Mouse (Mus musculus) embryonic fibroblast, embryonic 13.5 days (primary cell): Measurements from ENCODE around the gene E130114P18Rik. TPM values are rescaled to one million over a fixed set of nuclear protein-coding genes. Genes with fewer than 3 reads are reported as not detected.
A peak's percentile ranks its signal among the peaks of the same experiment; 100 is the strongest.

Experiments used
- H3K27ac ChIP-seq: 2 replicates; pipeline ENCODE4 v1.5.1; 2012; ENCODE audit warnings: low read length, control low read depth, inconsistent platforms; ENCODE audit not compliant: insufficient read depth
- H3K4me1 ChIP-seq: 2 replicates; pipeline ENCODE4 v1.6.1; 2011; ENCODE audit warnings: low read length; ENCODE audit not compliant: control insufficient read depth, insufficient read depth
- H3K4me3 ChIP-seq: 2 replicates; pipeline ENCODE4 v1.5.1; 2011; ENCODE audit warnings: mild to moderate bottlenecking, control low read depth, low read length; ENCODE audit not compliant: insufficient read depth
- CTCF ChIP-seq: IDR thresholded peaks from 2 replicates; pipeline ENCODE4 v1.5.1; 2011; ENCODE audit warnings: mild to moderate bottlenecking, control low read depth, low read length, moderate library complexity, borderline replicate concordance; ENCODE audit not compliant: insufficient read depth
- POLR2A ChIP-seq: IDR thresholded peaks from 2 replicates; pipeline ENCODE4 v1.6.1; 2011; ENCODE audit warnings: low read depth, mild to moderate bottlenecking, control low read depth, low read length, moderate library complexity
- polyA plus RNA-seq: library from polyadenylated mRNA; stranded (reverse); fragments of >200 nt; gene quantifications from 2 replicates; pipeline ENCODE4 v1.2.4, GENCODE M21; 2011; ENCODE audit warnings: low read depth; ENCODE audit not compliant: missing spikeins, insufficient read length

E130114P18Rik gene
- polyA plus RNA-seq, 1 experiment = 0.77 TPM

GRCm38 (mm10) chr4:97647700-97648435 is 130.0 kb downstream of the E130114P18Rik start:
- Histone ChIP-seq H3K27ac (no peak overlapping the region), H3K4me3 (no peak overlapping the region), H3K4me1 (no peaks in the 10 kb centered on the region)
- TF ChIP-seq CTCF (no peak), POLR2A (no peak)

- TF ChIP-seq POLR2A (no peak), CTCF (no peak)
- H3K4me1 ChIP-seq = no peaks in the 10 kb centered on the region
- H3K27ac ChIP-seq = no peak overlapping the region
- H3K4me3 ChIP-seq = no peak overlapping the region
Observed at GRCm38 (mm10) chr4:97647236-97647635, 130.6 kb downstream of the E130114P18Rik start.

GRCm38 (mm10) chr4:97640385-97640784 is 137.5 kb downstream of the E130114P18Rik start:
- Histone ChIP-seq H3K4me1 (no peaks in the 10 kb centered on the region), H3K27ac (no peak overlapping the region), H3K4me3 (no peak overlapping the region)
- TF ChIP-seq POLR2A (no peak), CTCF (no peak)

- H3K27ac ChIP-seq = no peak overlapping the region
- H3K4me3 ChIP-seq = no peak overlapping the region
- no peaks in the 10 kb centered on the region for H3K4me1 ChIP-seq
- no peak for TF ChIP-seq CTCF
- no peak for TF ChIP-seq POLR2A
Observed at GRCm38 (mm10) chr4:97636569-97636968, 141.3 kb downstream of the E130114P18Rik start.

- Histone ChIP-seq H3K4me1 (no peaks in the 10 kb centered on the region), H3K4me3 (no peak overlapping the region), H3K27ac (no peak overlapping the region)
- TF ChIP-seq CTCF = no peak
- TF ChIP-seq POLR2A = no peak
Observed at GRCm38 (mm10) chr4:97635757-97636292, 142.1 kb downstream of the E130114P18Rik start.

GRCm38 (mm10) chr4:97635296-97635755 is 142.6 kb downstream of the E130114P18Rik start:
- no peak overlapping the region for H3K27ac ChIP-seq
- no peak for TF ChIP-seq CTCF
- no peak for TF ChIP-seq POLR2A
- no peak overlapping the region for H3K4me3 ChIP-seq
- H3K4me1 ChIP-seq = no peaks in the 10 kb centered on the region

- TF ChIP-seq CTCF (peak; percentile 17; the same call in 1 of the 2 replicates), POLR2A (no peak)
- Histone ChIP-seq H3K4me3 (no peak overlapping the region), H3K27ac (no peak overlapping the region), H3K4me1 (no peaks in the 10 kb centered on the region)
Observed at GRCm38 (mm10) chr4:97628881-97629605, 148.8 kb downstream of the E130114P18Rik start.

- H3K4me3 ChIP-seq = no peak overlapping the region
Observed at GRCm38 (mm10) chr4:97626002-97626720, 151.7 kb downstream of the E130114P18Rik start.

GRCm38 (mm10) chr4:97623165-97623564 is 154.7 kb downstream of the E130114P18Rik start:
- TF ChIP-seq POLR2A = no peak
- no peak for TF ChIP-seq CTCF
- no peaks in the 10 kb centered on the region for H3K4me1 ChIP-seq
- no peak overlapping the region for H3K27ac ChIP-seq
- H3K4me3 ChIP-seq = no peak overlapping the region

More at GRCm38 (mm10) chr4:97626002-97626720, 151.7 kb downstream of the E130114P18Rik start:
- Histone ChIP-seq H3K4me1 (no peaks in the 10 kb centered on the region), H3K27ac (no peak overlapping the region)
- no peak for TF ChIP-seq POLR2A
- TF ChIP-seq CTCF = no peak
